Mouse (Mus musculus) inflammation-experienced regulatory T-cells, adult 6 months (primary cell): Measurements from ENCODE around the gene Mbl1. TPM values are rescaled to one million over a fixed set of nuclear protein-coding genes. Genes with fewer than 3 reads are reported as not detected.

Experiments
- ATAC-seq: one replicate; pipeline ENCODE4 v1.8.0; 2017
- polyA plus RNA-seq, 3 experiments: library from polyadenylated mRNA; unstranded; fragments of 100-300 nt; shearing (Covaris generic); gene quantifications; one replicate each; pipeline ENCODE4 v1.2.1; 2017

The Mbl1 gene
- polyA plus RNA-seq, 3 experiments from 2014 or later, result not detected

- no peak for ATAC-seq
These were observed 46.9 kb downstream of the Mbl1 start for GRCm38 (mm10) chr14:41198037-41198730.

Other genes with a start within 250 kb of the Mbl1 start
- gene Tspan14, start 184.7 kb upstream of the Mbl1 start, polyA plus RNA-seq, result 10 to 100 TPM; 52.1 to 82.3 (median 65.1) TPM
- 1 to 10 TPM; 8.0 to 9.7 (median 8.3) TPM for gene Fam213a, start 137.7 kb upstream of the Mbl1 start, polyA plus RNA-seq
- gene Dydc2, start 82.2 kb upstream of the Mbl1 start, polyA plus RNA-seq, result not detected
- gene Dydc1, start 78.5 kb upstream of the Mbl1 start, polyA plus RNA-seq, result not detected
- gene Mat1a, start 46.4 kb upstream of the Mbl1 start, polyA plus RNA-seq, result not detected
- gene Sftpa1, start 19.7 kb upstream of the Mbl1 start, polyA plus RNA-seq, result not detected
- gene Sftpd, start 33.7 kb downstream of the Mbl1 start, polyA plus RNA-seq, result not detected
- gene Gm2832, start 127.3 kb downstream of the Mbl1 start, polyA plus RNA-seq, result not detected
- gene Gm5798, start 197.2 kb downstream of the Mbl1 start, polyA plus RNA-seq, result not detected
- gene Gm7945, start 234.9 kb downstream of the Mbl1 start, polyA plus RNA-seq, result not detected